Mouse (Mus musculus) thymus, postnatal 14 days (tissue): ENCODE data around the gene Robo2.

ENCODE experiments used
- DNase-seq: peaks from one replicate; pipeline ENCODE4 v3.0.0; 2021

The Robo2 gene

DNA sequence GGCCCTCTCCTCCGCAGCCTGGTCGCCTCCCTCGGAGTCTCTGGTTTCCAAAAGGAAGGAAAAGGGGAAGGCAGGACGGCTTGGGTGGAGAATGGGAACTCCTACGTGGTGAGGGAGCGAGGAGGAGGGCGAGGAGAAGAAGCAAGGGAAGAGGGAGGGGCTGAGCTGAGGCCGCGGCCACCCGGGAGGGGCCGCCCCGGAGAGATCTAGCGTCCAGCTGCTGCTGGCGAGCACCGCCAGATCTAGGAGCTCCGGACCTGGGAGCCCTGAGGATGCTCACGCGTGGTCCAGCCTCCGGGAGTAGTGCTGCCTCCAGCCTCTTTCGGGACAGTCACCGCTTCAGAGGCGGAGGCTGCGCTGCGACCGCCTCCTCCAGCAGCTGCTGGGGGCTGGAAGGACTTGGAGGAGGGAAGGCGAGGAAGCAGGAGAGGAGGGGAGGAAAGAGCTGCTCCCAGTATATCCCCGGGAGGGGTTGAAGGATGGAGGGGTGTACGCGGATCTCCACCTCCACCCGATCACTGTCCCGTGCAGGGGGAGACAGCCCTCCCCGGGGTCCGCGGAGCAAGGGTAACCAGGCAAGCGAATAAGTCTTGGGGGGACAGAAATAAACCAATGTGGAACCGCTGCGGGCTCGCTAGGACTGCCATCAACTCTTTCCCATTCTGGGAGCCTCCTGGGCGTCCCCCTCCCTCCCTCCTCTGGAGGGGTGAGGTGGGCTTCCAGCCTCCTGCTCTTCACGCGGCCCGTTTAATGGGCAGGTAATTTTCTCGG, at the start of gene Robo2:
TSS of gene Robo2 (minus strand) at position 345 of the 771 bp plus-strand sequence.
- no peak for DNase-seq

DNA sequence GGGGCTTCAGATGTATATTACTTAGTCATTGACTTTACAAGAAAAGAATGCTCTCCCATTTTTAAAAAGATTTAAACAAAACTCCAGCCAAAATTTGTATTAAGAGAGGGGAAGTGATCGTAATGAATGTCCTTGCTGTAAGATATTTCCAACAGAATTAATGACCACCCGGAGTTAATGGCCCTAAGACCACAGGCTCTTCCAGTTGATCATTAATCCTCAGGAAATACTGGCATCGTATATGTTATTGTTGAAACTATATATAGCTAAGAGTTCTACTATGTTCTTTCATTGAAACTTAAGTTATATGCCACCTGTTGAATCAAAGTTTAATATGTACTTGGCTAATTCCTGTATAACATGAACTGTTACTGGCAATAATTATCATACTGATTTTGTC, 46.5 kb upstream of the Robo2 start:
- no peak for DNase-seq

- no peak for DNase-seq
Measured at GRCm38 (mm10) chr16:74457736-74458135, 46.1 kb upstream of the Robo2 start.

DNA sequence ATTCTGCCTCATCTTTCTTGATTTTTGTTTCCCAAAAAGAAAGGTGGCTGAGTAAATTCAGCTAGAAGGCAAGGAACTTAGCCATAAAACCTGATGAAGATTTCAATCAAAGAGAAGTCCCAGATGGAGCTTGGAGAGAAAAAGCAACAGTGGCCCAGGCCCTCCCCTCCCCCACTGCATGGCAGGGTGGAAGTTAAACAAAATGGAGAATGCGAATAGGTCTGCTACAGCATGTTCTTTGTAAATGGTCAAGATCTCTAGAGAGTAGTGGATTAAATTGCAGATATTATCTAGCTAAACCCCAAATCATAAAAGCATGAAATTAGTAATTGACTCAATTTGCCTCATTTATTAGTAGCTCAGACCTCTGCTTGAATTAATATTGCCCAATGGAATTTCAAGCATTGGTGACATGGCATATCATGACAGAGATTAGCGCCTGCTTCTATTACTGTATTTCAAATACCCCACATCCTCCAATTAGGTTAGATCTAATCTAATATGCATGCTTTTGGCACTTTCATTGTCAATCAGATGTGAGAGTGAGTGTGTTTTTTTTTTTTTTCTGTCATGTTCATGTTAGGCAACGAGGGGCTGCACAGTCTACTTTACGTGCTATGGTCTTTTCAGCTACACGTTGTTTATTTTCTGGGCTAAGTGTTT, 45.3 kb upstream of the Robo2 start:
- DNase-seq: no peak

- DNase-seq: no peak
Measured at GRCm38 (mm10) chr16:74455179-74455578, 43.6 kb upstream of the Robo2 start.

DNA sequence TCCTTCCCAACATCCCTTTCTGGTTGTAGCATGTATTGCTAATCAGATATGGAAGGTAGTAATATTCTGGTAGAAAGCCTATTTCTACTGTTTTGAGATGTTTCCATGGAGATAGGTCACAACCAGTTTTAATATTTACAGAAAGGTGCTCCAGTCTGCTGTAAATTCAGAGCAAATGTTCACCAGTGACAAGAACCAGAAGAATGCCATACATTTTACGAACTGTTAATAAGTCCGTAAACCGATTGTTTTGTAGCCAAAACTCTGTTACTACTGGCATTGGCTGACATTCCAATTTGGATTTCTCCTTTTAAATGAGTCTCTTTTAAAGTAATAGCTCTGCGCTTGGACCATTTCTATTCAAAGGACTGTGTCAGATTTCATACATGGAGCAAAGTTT, 36.4 kb upstream of the Robo2 start:
- DNase-seq: no peak

- DNase-seq: no peak
Measured at GRCm38 (mm10) chr16:74427071-74427470, 15.4 kb upstream of the Robo2 start.

- no peak for DNase-seq
Measured at GRCm38 (mm10) chr16:74420324-74420723, 8.7 kb upstream of the Robo2 start.

- DNase-seq: no peak
Measured at GRCm38 (mm10) chr16:74412471-74413291, 1.1 kb upstream of the Robo2 start.

DNA sequence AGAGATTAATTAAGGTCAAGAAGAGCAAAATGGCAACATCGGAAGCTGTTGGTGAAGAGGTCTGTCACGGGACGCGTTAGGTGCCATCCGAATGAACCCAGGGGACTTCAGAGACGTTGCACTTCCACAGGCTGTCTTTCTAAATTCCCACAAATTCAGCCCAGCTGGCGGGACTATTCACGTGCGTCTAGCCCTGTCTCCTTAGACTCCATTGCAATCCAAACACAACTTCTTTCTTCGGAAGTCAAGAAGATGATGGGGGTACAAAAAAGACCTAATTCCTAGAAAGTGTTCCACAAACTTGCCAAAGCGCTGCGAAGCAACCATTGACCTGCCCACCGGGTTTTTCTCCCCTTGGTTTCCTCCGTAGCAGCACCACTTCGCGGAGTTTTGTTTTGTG, 604 bp downstream of the Robo2 start:
- DNase-seq: no peak

- no peak for DNase-seq
Measured at GRCm38 (mm10) chr16:74410125-74410524, 1.5 kb downstream of the Robo2 start.

DNA sequence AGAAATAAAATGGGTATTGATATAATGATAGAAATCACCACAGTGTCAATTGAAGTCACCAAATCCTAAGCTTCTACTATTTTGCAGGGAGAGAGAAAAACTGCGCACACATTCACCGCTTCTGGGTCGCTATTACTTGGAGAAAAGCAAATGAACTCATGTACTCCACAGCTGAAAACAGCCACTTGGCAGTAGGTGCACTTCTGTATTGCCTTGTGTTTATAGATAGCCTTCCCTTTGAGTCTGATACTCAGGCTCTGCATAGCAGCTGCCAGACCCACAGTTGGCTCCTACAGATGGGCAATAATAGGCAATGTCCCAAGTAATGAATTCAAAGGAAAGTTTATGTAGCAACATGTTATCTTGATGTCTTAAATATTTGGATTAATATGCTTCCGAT, 2.1 kb downstream of the Robo2 start:
- DNase-seq: no peak

GRCm38 (mm10) chr16:74408566-74408965, 3.1 kb downstream of the Robo2 start:
- DNase-seq: no peak

DNA sequence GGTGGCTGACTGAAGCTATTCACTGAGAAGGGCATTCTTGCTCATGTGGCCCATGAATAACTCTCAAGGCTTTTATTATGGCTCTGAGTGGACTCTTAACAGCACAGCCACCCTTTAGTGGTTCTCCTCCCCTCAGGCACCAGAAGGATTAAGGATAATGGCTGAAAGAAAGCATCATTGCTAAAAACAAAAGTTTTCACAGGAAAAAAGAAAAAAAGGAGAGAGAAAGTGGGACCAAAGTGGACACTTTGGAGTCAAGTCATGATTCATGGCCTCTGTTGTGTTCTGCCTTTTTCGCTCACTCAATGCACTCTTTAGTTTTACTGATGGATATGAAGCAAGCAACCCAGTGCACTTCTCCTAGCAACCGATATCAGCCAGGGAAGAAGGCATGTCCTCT, 14.3 kb downstream of the Robo2 start:
- no peak for DNase-seq

- DNase-seq: no peak
Measured at GRCm38 (mm10) chr16:74395678-74396077, 15.9 kb downstream of the Robo2 start.

GRCm38 (mm10) chr16:74379458-74379857, 32.2 kb downstream of the Robo2 start:
- DNase-seq: no peak

DNA sequence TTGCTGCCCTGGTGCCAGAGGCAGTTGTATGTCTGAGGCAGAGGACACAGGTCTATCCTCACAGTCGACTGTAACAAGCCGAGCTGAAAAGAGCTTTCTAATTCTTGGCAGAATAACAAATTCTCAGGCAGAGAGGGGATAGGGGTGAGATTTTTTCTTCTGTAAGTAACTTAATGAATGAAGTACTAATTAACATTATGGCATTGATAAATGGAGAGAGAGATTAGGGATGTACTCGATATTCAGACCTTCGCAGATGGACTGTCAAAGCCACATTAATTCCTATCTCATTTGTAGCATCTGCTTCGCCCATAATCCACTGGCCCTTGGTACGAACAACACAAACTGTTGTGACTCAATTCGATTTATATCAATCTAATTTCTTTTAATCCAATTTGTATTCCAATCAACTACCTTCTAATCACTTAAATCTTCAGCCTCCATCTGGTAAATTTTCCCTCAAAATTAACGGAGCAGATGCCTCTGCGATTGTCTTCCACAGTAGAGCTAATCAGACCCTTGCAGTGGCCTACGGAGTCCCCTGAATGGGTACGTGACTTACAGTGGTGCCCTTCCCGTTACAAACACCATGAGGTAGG, 36.2 kb downstream of the Robo2 start:
- DNase-seq: no peak

DNA sequence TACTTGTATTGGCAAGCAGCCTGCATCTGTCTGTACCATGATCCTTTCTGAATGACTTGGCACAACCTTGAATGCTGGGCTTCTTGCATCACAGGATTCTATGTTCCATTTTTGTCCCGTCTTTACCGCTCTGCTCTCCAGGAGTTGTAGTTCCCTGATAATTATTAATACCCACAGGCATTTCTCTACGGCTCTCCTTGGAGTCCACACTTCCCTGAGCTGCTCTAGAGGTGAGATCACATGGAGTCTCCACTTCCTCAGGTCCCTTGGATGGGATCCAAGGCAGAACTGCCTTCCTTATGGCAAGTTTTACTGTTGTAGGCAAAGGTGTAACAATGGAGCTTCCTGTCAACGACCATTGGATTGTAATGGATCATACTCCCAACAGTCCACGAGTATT, 37.1 kb downstream of the Robo2 start:
- no peak for DNase-seq

GRCm38 (mm10) chr16:74373407-74373806, 38.2 kb downstream of the Robo2 start:
- DNase-seq: no peak

- no peak for DNase-seq
Measured at GRCm38 (mm10) chr16:74372876-74373275, 38.7 kb downstream of the Robo2 start.

DNA sequence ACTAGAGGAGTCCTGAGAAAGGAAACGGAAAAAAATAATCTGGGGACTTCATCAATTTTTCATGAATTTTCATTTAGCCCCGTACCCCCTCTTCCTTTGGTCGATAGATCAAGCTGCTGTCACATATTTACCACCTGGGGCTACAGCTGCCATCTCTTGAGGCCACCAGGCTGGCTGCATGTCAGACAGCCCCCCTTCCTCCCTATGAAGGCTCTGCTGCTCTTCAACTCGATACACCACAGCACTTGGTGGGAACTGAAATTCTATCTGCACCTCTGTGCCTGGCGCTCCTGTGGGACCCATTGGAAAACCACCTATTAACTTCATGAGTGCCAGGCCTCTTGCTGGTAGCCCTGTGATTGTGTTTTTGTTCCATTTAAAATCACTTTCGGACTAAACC, 63.2 kb downstream of the Robo2 start:
- no peak for DNase-seq

GRCm38 (mm10) chr16:74338969-74339630, 72.5 kb downstream of the Robo2 start:
- no peak for DNase-seq
